Mouse (Mus musculus) stomach, postnatal 0 days (tissue): ENCODE measurements at regions not wholly inside any gene's neighbourhood (a gene's known extent, or its start where the extent isn't known, plus 50 kb on each side); places are given as distances from the start of the nearest gene placed in this dataset.

Experiments used
- CTCF ChIP-seq: IDR thresholded peaks from 2 replicates; pipeline ENCODE4 v1.5.1; 2016; ENCODE audit warnings: antibody characterized with exemption, low read depth, mild to moderate bottlenecking, moderate library complexity
- EP300 ChIP-seq: optimal IDR thresholded peaks from 2 replicates; pipeline ENCODE3; 2016; ENCODE audit warnings: antibody characterized with exemption

GRCm38 (mm10) chr5:43052668-43053067, 180.3 kb upstream of the Cpeb2 start:
- no peak for TF ChIP-seq CTCF
- TF ChIP-seq EP300 = no peak
